Mouse (Mus musculus): ENCODE results near the gene Emilin1.

Emilin1 gene

GRCm38 (mm10) chr5:30925217-30925616 is 12.0 kb downstream of the Emilin1 start:
- no peak for DNase-seq (ENCODE audit: low read depth in 2 of 2, low spot score in 2 of 2)

- no peak for DNase-seq (ENCODE audit: low read depth in 2 of 2, low spot score in 2 of 2)
Observed at GRCm38 (mm10) chr5:30926073-30926472, 12.9 kb downstream of the Emilin1 start.

- no peak for DNase-seq (ENCODE audit: low read depth in 2 of 2, low spot score in 2 of 2)
Observed at GRCm38 (mm10) chr5:30927945-30928529, 14.8 kb downstream of the Emilin1 start.

GRCm38 (mm10) chr5:30930121-30930520 is 16.9 kb downstream of the Emilin1 start:
- DNase-seq (ENCODE audit: low read depth in 2 of 2, low spot score in 2 of 2), result peak in 1 of 2 experiments; percentile 55

GRCm38 (mm10) chr5:30930846-30931245 is 17.6 kb downstream of the Emilin1 start:
- no peak for DNase-seq (ENCODE audit: low read depth in 2 of 2, low spot score in 2 of 2)

- no peak for DNase-seq (ENCODE audit: low read depth in 2 of 2, low spot score in 2 of 2)
Observed at GRCm38 (mm10) chr5:30931378-30931777, 18.2 kb downstream of the Emilin1 start.

GRCm38 (mm10) chr5:30933705-30934104 is 20.5 kb downstream of the Emilin1 start:
- no peak for DNase-seq (ENCODE audit: low read depth in 2 of 2, low spot score in 2 of 2)

GRCm38 (mm10) chr5:30934725-30935461 is 21.7 kb downstream of the Emilin1 start:
- DNase-seq (ENCODE audit: low read depth in 2 of 2, low spot score in 2 of 2), result no peak

- no peak for DNase-seq (ENCODE audit: low read depth in 2 of 2, low spot score in 2 of 2)
Observed at GRCm38 (mm10) chr5:30943004-30943403, 29.8 kb downstream of the Emilin1 start.

GRCm38 (mm10) chr5:30944344-30944743 is 31.1 kb downstream of the Emilin1 start:
- no peak for DNase-seq (ENCODE audit: low read depth in 2 of 2, low spot score in 2 of 2)

GRCm38 (mm10) chr5:30944956-30945781 is 32.0 kb downstream of the Emilin1 start, which contains the start of gene Cgref1:
Cgref1 (minus strand) TSS chr5:30945591.
- DNase-seq (ENCODE audit: low read depth in 2 of 2, low spot score in 2 of 2), result no peak

- no peak for DNase-seq (ENCODE audit: low read depth in 2 of 2, low spot score in 2 of 2)
Observed at GRCm38 (mm10) chr5:30948620-30949019, 35.4 kb downstream of the Emilin1 start.

GRCm38 (mm10) chr5:30949654-30950326 is 36.6 kb downstream of the Emilin1 start:
- DNase-seq (ENCODE audit: low read depth in 2 of 2, low spot score in 2 of 2), result peak; percentile 80 to 83

GRCm38 (mm10) chr5:30950451-30950850 is 37.2 kb downstream of the Emilin1 start:
- no peak for DNase-seq (ENCODE audit: low read depth in 2 of 2, low spot score in 2 of 2)

- DNase-seq (ENCODE audit: low read depth in 2 of 2, low spot score in 2 of 2), result no peak
Observed at GRCm38 (mm10) chr5:30950922-30951321, 37.7 kb downstream of the Emilin1 start.

GRCm38 (mm10) chr5:30951706-30952105 is 38.5 kb downstream of the Emilin1 start:
- DNase-seq (ENCODE audit: low read depth in 2 of 2, low spot score in 2 of 2), result no peak

- no peak for DNase-seq (ENCODE audit: low read depth in 2 of 2, low spot score in 2 of 2)
Observed at GRCm38 (mm10) chr5:30952551-30952950, 39.3 kb downstream of the Emilin1 start.

- no peak for DNase-seq (ENCODE audit: low read depth in 2 of 2, low spot score in 2 of 2)
Observed at GRCm38 (mm10) chr5:30954065-30954464, 40.9 kb downstream of the Emilin1 start.

- no peak for DNase-seq (ENCODE audit: low read depth in 2 of 2, low spot score in 2 of 2)
Observed at GRCm38 (mm10) chr5:30954556-30954955, 41.4 kb downstream of the Emilin1 start.

GRCm38 (mm10) chr5:30955751-30956150 is 42.5 kb downstream of the Emilin1 start:
- DNase-seq (ENCODE audit: low read depth in 2 of 2, low spot score in 2 of 2), result no peak

GRCm38 (mm10) chr5:30957891-30958290 is 44.7 kb downstream of the Emilin1 start:
- DNase-seq (ENCODE audit: low read depth in 2 of 2, low spot score in 2 of 2), result no peak
